In the genomic region with DNA sequence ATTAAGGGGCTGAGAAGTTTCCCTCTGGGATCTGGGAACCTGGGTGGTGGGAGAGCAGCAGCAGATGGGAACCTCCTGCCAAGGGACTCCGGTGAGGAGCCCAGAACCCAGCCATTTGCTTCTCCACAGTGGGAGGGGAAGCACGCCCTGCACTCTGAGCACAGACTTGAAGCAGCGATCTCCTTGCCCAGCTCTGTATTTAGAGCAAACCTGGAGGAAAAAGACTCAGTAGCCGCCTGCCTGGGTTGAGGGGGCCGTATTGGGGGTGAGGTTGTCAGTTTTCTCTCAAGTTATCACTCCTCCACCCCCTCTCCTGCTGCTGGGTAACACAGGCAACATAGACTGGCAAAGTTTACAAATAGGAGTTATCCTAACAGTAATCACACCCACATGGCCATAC, we compare ENCODE assay signal across 8 mouse cellular contexts. TPM values are rescaled to one million over a fixed set of nuclear protein-coding genes. Genes with fewer than 3 reads are reported as not detected.
A peak's percentile ranks its signal among the peaks of the same experiment; 100 is the strongest.
DNase-seq lines count a peak whose midpoint lies in the region; ATAC-seq lines count a peak whose summit lies in the region.

No protein-coding gene starts in this region.

- H3K27me3 ChIP-seq in liver, embryonic 11.5 days (replicated peaks; ENCODE audit: control insufficient read depth, insufficient read depth, low read length), result peaks cover 71% of the 10 kb centered on the region
- peaks cover 98% of the 10 kb centered on the region for H3K27me3 ChIP-seq in embryonic facial prominence, embryonic 10.5 days (replicated peaks; ENCODE audit: low read depth, poor library complexity, severe bottlenecking)
- peaks cover 66% of the 10 kb centered on the region for H3K27me3 ChIP-seq in hindbrain, embryonic 12.5 days
- H3K27me3 ChIP-seq in midbrain, embryonic 14.5 days (ENCODE audit: control insufficient read depth, insufficient read depth, low read length), result peaks cover 43% of the 10 kb centered on the region

- no peaks in the 10 kb centered on the region for H3K4me1 ChIP-seq in liver, embryonic 11.5 days (replicated peaks; ENCODE audit: control insufficient read depth, insufficient read depth, low read length)
- H3K4me1 ChIP-seq in embryonic facial prominence, embryonic 10.5 days, result no peaks in the 10 kb centered on the region
- H3K4me1 ChIP-seq in hindbrain, embryonic 12.5 days, result no peaks in the 10 kb centered on the region
- H3K4me1 ChIP-seq in midbrain, embryonic 14.5 days (ENCODE audit: control insufficient read depth, insufficient read depth, low read length), result no peaks in the 10 kb centered on the region

- H3K9ac ChIP-seq in liver, embryonic 11.5 days (ENCODE audit: low read depth, low read length), result no peak overlapping the region
- H3K9ac ChIP-seq in hindbrain, embryonic 12.5 days, result no peak overlapping the region
- H3K9ac ChIP-seq in midbrain, embryonic 14.5 days (replicated peaks; ENCODE audit: low read length), result no peak overlapping the region

- DNase-seq in liver, embryonic 11.5 days (ENCODE audit: low spot score), result no peak
- no peak for DNase-seq in liver
- peak; percentile 27 for DNase-seq in embryonic facial prominence, embryonic 10.5 days (ENCODE audit: low spot score)
- peak; percentile 4 for DNase-seq in midbrain, embryonic 14.5 days
- DNase-seq in urinary bladder, adult 18-20 months (ENCODE audit: low spot score in 2 of 2), result no peak
- DNase-seq in thymus, postnatal 14 days, result no peak
- DNase-seq in lung, postnatal 36 days, result no peak

- no peaks in the 10 kb centered on the region for H3K9me3 ChIP-seq in liver, embryonic 11.5 days (ENCODE audit: control insufficient read depth, low read length)
- no peaks in the 10 kb centered on the region for H3K9me3 ChIP-seq in embryonic facial prominence, embryonic 10.5 days
- no peaks in the 10 kb centered on the region for H3K9me3 ChIP-seq in hindbrain, embryonic 12.5 days (replicated peaks)
- no peaks in the 10 kb centered on the region for H3K9me3 ChIP-seq in midbrain, embryonic 14.5 days (ENCODE audit: control insufficient read depth, low read length)

- H3K4me3 ChIP-seq in liver, embryonic 11.5 days (ENCODE audit: low read depth, low read length), result peak overlapping the region; percentile 1; the same call in 1 of the 2 replicates
- H3K4me3 ChIP-seq in embryonic facial prominence, embryonic 10.5 days, result peak overlapping the region; percentile 37
- no peak overlapping the region for H3K4me3 ChIP-seq in hindbrain, embryonic 12.5 days
- no peak overlapping the region for H3K4me3 ChIP-seq in midbrain, embryonic 14.5 days (replicated peaks; ENCODE audit: low read depth, low read length)

- 8% methylated on average over 5 of the region's 5 CpGs for WGBS in liver, embryonic 11.5 days
- 17% methylated on average over 5 of the region's 5 CpGs for WGBS in embryonic facial prominence, embryonic 10.5 days
- 38% methylated on average over 5 of the region's 5 CpGs for WGBS in hindbrain, embryonic 12.5 days
- WGBS in midbrain, embryonic 14.5 days, result 24% methylated on average over 5 of the region's 5 CpGs

- H3K27ac ChIP-seq in liver, embryonic 11.5 days (ENCODE audit: low read depth, low read length), result no peak overlapping the region
- H3K27ac ChIP-seq in embryonic facial prominence, embryonic 10.5 days (replicated peaks), result no peak overlapping the region
- H3K27ac ChIP-seq in hindbrain, embryonic 12.5 days, result no peak overlapping the region
- H3K27ac ChIP-seq in midbrain, embryonic 14.5 days (replicated peaks; ENCODE audit: low read depth, low read length), result no peak overlapping the region

- no peak for ATAC-seq in liver, embryonic 11.5 days (replicated peaks; ENCODE audit: low FRiP score)
- ATAC-seq in hindbrain, embryonic 12.5 days (ENCODE audit: low FRiP score), result peak; percentile 27
- ATAC-seq in midbrain, embryonic 14.5 days (ENCODE audit: low FRiP score, low TSS enrichment), result no peak

- H3K4me2 ChIP-seq in liver, embryonic 11.5 days, result peak overlapping the region; percentile 6
- H3K4me2 ChIP-seq in hindbrain, embryonic 12.5 days (replicated peaks), result peak overlapping the region; percentile 27
- H3K4me2 ChIP-seq in midbrain, embryonic 14.5 days (ENCODE audit: low read length), result peak overlapping the region; percentile 12; the same call in 1 of the 2 replicates

- no peaks in the 10 kb centered on the region for H3K36me3 ChIP-seq in liver, embryonic 11.5 days (ENCODE audit: control insufficient read depth, insufficient read depth, low read length)
- no peaks in the 10 kb centered on the region for H3K36me3 ChIP-seq in embryonic facial prominence, embryonic 10.5 days (replicated peaks)
- H3K36me3 ChIP-seq in hindbrain, embryonic 12.5 days, result no peaks in the 10 kb centered on the region
- no peaks in the 10 kb centered on the region for H3K36me3 ChIP-seq in midbrain, embryonic 14.5 days (ENCODE audit: control insufficient read depth, insufficient read depth, low read length)

RNA-seq across cellular contexts. Expression of a gene that starts 4.5 kb away (rescaled TPM):
- 0.40 and 0.69 TPM in 2 replicates for polyA plus RNA-seq in liver, embryonic 11.5 days (2014; fragmentation: Nextera tagmentation; extraction: Ambion mirVana)
- 2.0 and 2.1 TPM in 2 replicates for polyA plus RNA-seq in embryonic facial prominence, embryonic 10.5 days (2016; fragmentation: Nextera tagmentation; extraction: Ambion mirVana)
- polyA plus RNA-seq in hindbrain, embryonic 12.5 days (2016; fragmentation: Nextera tagmentation; extraction: Ambion mirVana), result 4.1 and 5.1 TPM in 2 replicates
- polyA plus RNA-seq in midbrain, embryonic 14.5 days (2014; fragmentation: Nextera tagmentation; extraction: Ambion mirVana), result 0.70 and 1.0 TPM in 2 replicates

Comparison
In these comparisons a context has a peak if more than half of its experiments do, and no peak if none do; other contexts are left out.
1. DNase-seq: peak in embryonic facial prominence, embryonic 10.5 days (single experiment) and midbrain, embryonic 14.5 days (single experiment); none in liver, embryonic 11.5 days (single experiment), liver (single experiment), urinary bladder, adult 18-20 months (0 of 2), thymus, postnatal 14 days (single experiment) and lung, postnatal 36 days (single experiment).
2. H3K4me3 ChIP-seq: peak in liver, embryonic 11.5 days (single experiment) and embryonic facial prominence, embryonic 10.5 days (single experiment); none in hindbrain, embryonic 12.5 days (single experiment) and midbrain, embryonic 14.5 days (single experiment).
3. Peak in every context shown above with its lines, with median percentiles within 50 percentile points of each other: H3K4me2 ChIP-seq.